Mouse (Mus musculus) thymus, postnatal 4 days (tissue): ENCODE data around the gene Tnn.
A peak's percentile ranks its signal among the peaks of the same experiment; 100 is the strongest.

ENCODE experiments used
- DNase-seq: peaks from one replicate; pipeline ENCODE4 v3.0.0; 2021

Tnn gene

GRCm38 (mm10) chr1:160080800-160081436 lies 72.5 kb downstream of the Tnn start:
- peak; percentile 93 for DNase-seq

DNA sequence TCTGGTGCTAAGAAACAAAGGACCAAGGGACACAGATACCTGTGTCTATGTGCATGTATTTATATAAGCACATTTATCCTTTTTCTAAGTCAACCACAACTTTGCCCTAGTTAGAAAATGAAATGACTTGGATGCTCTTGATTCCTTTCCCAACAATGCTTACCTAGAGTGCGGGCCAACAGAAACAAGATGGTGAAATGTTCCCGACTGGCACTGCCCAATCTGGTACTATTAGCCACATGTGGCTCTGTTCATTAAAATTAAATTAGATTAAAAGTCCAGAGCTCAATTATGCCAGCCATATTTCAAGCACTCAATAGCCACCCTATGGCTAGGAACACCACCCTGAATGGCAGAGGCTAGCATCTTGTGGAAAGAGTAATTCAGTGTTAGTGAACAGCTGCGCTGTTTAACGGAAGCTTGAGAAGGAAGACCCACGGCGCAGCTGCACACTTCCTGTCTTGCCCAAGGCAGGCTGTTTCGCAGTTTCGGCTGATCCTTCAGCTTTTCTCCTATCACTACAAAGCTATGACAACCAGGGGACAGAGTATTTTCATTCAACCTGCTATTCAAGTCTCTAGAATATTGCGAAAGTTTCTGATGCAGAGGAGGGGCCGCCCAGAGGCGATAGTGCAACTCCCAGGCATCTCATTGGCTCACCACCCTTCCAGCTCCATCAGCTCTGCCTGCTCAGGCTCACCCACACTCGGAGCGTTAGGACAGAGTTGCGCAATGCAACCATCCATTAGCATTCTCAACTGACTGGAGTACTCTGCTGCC lies 74.3 kb downstream of the Tnn start:
- DNase-seq: peak; percentile 73

- DNase-seq: no peak
These were observed 88.7 kb downstream of the Tnn start for GRCm38 (mm10) chr1:160064547-160065144.

GRCm38 (mm10) chr1:160061725-160062366 lies 91.5 kb downstream of the Tnn start:
- peak; percentile 88 for DNase-seq

GRCm38 (mm10) chr1:160061321-160061720 lies 92.1 kb downstream of the Tnn start:
- DNase-seq: no peak

GRCm38 (mm10) chr1:160060542-160060941 lies 92.8 kb downstream of the Tnn start:
- no peak for DNase-seq

- no peak for DNase-seq
These were observed 93.5 kb downstream of the Tnn start for GRCm38 (mm10) chr1:160059908-160060307.

DNA sequence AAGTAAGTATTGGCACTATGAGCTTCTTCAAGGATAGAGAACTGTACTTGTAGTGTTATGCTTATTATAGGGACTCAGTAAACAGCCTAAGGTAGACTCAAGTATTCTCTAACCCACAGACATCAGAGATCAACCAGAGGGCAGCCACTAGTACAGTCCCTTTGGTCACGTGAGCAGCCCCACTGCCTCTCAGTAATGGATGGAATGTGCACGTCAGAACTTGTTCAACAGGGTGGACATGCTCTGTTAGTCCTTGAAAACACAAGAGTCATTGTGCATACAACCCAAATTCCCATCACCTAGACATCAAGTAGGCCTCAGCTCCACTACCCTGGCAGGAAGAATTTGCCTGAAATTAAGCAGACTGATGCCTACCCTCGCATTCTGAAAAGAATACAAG lies 95.7 kb downstream of the Tnn start:
- no peak for DNase-seq

DNA sequence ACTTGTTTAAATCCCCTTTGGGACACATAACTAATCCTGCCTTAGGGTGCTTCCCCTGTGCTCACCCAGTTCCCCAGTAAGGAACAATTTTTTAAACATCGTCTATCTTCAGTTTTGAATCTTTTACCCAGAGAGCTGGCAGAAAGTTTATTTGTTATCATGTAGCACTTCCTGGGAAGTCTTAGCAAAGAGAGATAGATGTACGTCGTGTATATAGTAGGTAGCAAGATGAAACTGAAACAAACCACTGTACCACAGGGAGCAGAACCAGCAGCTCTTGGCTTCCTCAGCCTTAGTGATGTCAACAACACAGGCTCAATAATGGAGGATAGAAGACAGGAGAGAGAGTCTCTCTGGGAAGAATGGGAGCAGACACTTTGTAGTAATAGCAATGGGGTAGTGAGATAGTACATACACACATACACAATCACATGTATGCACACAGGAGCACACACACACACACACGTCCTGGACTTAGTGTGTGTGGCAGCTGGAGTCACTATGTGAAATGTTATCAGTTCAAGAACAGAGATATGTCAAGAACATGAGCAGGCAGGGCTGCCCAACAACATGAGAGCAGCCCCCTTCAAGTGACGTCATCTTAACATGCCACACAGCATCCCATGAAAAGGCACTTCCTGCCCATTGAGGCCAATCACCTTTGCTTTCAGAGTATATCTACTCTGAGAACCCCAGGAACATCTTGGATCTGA lies 98.9 kb downstream of the Tnn start:
- no peak for DNase-seq

GRCm38 (mm10) chr1:160053510-160054305 lies 99.7 kb downstream of the Tnn start:
- no peak for DNase-seq

GRCm38 (mm10) chr1:160052556-160053315 lies 100.6 kb downstream of the Tnn start:
- DNase-seq: no peak

DNA sequence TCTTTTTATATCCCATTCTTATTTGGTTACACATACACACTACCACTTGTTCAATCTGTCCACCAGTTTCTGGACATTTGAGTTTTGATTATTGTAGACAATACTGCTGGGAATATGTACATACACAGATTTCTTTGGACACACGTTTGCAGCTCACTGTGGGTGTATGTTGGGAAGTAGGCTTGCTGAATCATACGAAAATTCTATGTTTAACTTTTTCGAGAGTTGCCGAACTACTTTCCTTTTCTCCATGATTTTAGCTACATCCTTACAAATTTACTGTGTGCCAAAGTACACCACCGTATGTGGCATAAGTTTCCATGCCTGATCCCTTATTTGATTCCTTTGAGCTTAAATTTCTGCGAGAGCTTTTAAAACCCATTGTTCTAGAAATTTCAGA lies 102.5 kb downstream of the Tnn start:
- no peak for DNase-seq

DNA sequence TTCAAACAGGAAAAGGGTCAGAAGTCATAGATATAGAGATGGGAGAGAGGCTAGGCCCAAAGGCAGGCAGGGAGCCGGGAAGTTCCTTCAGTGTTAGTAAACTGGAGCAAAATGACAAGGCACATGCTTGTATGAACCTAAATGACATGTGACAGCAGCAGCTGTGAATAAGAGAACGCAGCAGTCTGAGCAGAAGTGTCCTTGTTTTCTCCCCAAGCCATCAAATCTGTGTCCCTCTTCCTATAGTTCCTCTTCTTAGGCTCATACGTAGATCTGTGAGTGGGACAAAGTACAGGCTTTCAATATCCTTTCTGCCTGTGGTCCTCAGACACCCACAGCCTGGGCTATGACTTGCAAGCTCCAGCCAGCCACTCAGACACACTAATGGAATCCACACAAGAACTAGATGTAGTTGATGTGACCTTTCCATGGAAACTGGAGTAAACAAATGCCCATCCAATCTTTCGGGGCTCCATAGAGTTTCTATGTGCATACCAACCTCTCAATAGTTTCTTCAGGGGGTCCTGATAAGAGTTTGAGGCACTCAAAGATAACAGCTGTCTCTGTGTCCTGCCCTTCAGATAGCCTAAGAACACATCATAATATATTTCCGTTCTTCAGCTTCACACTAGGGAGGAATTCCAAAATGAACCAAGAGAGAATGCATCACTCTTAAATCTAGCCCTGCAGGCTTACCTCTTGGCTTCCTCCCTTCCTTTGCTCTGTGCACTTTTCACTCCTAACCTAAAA lies 104.1 kb downstream of the Tnn start:
- no peak for DNase-seq

DNA sequence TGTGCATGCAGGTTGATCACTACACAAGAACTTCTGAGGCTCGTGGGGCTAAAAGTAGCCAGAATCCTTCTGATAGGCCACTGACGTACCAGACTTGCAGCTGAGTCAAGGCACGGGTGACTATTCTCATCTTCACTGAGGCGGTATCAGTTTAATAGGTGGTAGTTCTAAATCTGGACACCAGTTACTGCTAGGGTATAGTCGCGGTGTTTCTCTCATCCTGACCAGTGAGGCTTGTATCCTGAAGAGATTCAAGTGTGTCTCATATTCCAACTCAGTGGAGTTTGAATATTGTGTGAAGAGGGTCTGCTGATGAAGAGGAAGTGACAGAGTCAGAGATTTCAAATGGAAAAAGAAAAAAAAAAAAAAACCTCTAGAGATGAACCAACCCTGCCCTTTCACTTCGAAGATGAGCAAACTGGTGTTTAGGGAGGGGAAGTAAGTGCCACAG lies 105.9 kb downstream of the Tnn start:
- DNase-seq: no peak

DNA sequence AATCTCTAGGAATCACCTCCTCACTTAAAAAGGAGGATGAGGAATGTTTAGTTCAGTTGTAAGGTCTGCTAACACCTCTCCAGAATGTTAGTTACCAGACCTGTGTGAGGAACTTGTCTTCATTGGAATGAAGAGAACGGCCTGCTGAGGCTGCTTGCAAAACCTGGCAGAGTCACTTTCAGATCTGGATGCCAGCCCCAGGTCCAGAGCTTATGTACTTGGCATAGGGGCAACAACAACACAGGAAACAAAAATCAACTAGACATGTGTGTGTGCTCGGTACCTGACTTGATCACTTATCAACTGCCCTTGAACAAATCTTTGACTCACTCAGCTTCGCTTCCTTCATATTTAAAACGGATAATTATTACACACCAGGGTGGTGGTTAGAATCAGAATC lies 106.6 kb downstream of the Tnn start:
- DNase-seq: no peak

DNA sequence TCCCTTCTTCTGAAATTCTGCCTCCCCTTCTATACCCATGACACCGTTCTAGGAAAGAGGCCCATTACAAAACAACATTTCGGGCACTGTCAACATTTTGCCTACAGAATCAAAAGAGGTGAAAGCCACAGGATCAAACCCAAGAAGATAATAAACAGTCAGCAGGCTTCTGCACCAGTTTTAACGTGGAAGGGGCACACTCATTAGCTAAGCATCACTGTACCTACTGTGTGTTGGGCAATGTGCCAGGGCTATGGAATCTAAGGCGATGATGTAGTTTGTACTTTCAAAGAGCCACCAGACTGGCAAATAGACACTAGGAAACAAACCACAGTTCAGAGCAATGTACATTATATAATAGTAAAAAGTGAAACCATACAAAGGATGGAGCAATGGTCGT lies 107.4 kb downstream of the Tnn start:
- DNase-seq: no peak

DNA sequence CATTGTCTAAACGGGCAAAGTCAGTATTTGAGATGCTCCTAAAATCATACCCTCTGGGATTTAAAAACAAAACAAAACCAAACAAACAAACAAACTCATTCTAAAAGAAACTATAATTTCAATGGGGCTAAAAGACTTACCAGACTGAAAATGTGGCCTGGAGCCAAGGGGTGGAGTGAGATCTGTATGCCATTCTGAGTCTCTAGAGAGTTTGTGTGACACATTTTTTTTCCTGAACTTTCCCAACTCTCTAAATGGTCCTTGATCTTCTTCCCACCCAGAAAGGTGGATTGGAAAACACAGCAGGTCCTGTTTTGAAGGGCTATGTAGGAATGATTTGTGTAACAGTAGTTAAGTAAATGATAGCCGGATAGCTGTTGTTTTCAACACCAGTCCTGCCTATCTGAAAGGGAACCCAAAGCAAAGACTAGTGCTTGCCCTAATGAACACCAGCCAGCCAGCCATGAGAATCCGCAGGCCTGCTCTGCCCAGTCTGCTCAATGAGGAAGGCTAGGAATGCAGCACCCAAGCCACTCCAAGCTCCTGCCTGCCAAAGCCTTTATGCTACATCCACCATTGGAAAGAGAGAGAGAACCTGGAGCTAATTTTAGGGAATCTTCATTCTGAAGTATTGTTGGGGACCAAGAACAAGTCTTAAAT lies 108.2 kb downstream of the Tnn start:
- DNase-seq: no peak

GRCm38 (mm10) chr1:160044237-160045021 lies 109.0 kb downstream of the Tnn start, which contains the start of gene 4930523C07Rik:
Gene 4930523C07Rik, plus strand, starts transcription at chr1:160044382.
- peak; percentile 91 for DNase-seq
